Mouse (Mus musculus) hindbrain, embryonic 14.5 days (tissue): ENCODE data around the gene Rabep2. TPM values are rescaled to one million over a fixed set of nuclear protein-coding genes. Genes with fewer than 3 reads are reported as not detected.

ENCODE experiments used
- ATAC-seq: fragments of 200-750 bp; cut with Nextera tagmentation; 2 replicates; pipeline ENCODE4 v1.8.0; 2017; ENCODE audit warnings: moderate number of reproducible peaks, mild to moderate bottlenecking, moderate TSS enrichment, moderate library complexity; ENCODE audit not compliant: low FRiP score
- DNase-seq: peaks from one replicate; pipeline ENCODE4 v3.0.0-alpha.2; 2015; ENCODE audit warnings: low spot score
- H3K27ac ChIP-seq: fragments of 300-500 bp; sonication (generic); 2 replicates; pipeline ENCODE4 v1.5.1; 2014; ENCODE audit warnings: mild to moderate bottlenecking, moderate library complexity
- H3K27me3 ChIP-seq: fragments of 300-500 bp; sonication (generic); 2 replicates; pipeline ENCODE4 v1.6.1; 2014; ENCODE audit warnings: mild to moderate bottlenecking, low read length, mixed read lengths; ENCODE audit not compliant: control insufficient read depth, insufficient read depth
- H3K36me3 ChIP-seq: fragments of 300-500 bp; sonication (generic); replicated peaks from 2 replicates; pipeline ENCODE4 v1.6.1; 2014; ENCODE audit not compliant: control insufficient read depth, insufficient read depth
- H3K4me1 ChIP-seq: fragments of 300-500 bp; sonication (generic); replicated peaks from 2 replicates; pipeline ENCODE4 v1.6.1; 2014; ENCODE audit warnings: antibody characterized with exemption, low read length, mixed read lengths; ENCODE audit not compliant: control insufficient read depth, insufficient read depth
- H3K4me2 ChIP-seq: fragments of 300-500 bp; sonication (generic); replicated peaks from 2 replicates; pipeline ENCODE4 v1.6.1; 2014; ENCODE audit warnings: mild to moderate bottlenecking, moderate library complexity
- H3K4me3 ChIP-seq: fragments of 300-500 bp; sonication (generic); replicated peaks from 2 replicates; pipeline ENCODE4 v1.5.1; 2014; ENCODE audit warnings: mild to moderate bottlenecking, low read length
- H3K9ac ChIP-seq: fragments of 300-500 bp; sonication (generic); 2 replicates; pipeline ENCODE4 v1.6.1; 2014
- H3K9me3 ChIP-seq: fragments of 300-500 bp; sonication (generic); 2 replicates; pipeline ENCODE4 v1.6.1; 2016; ENCODE audit warnings: low read length; ENCODE audit not compliant: control insufficient read depth
- WGBS: fragments of 180-500 bp; shearing (Covaris S2); extraction: QIAGEN DNeasy Blood & Tissue Kit; methylation state at CpG from one replicate; pipeline ENCODE4 v1.1.7; 2014; 5-methylcytosine and 5-hydroxymethylcytosine counted together
- polyA plus RNA-seq: library from polyadenylated mRNA; unstranded; fragments of >200 nt; fragmentation: Nextera tagmentation; extraction: Ambion mirVana; gene quantifications from 2 replicates; pipeline ENCODE4 v1.2.1, GENCODE M21; 2014

Gene Rabep2
- polyA plus RNA-seq, 1 experiment from 2014 or later = 20.2 TPM

DNA sequence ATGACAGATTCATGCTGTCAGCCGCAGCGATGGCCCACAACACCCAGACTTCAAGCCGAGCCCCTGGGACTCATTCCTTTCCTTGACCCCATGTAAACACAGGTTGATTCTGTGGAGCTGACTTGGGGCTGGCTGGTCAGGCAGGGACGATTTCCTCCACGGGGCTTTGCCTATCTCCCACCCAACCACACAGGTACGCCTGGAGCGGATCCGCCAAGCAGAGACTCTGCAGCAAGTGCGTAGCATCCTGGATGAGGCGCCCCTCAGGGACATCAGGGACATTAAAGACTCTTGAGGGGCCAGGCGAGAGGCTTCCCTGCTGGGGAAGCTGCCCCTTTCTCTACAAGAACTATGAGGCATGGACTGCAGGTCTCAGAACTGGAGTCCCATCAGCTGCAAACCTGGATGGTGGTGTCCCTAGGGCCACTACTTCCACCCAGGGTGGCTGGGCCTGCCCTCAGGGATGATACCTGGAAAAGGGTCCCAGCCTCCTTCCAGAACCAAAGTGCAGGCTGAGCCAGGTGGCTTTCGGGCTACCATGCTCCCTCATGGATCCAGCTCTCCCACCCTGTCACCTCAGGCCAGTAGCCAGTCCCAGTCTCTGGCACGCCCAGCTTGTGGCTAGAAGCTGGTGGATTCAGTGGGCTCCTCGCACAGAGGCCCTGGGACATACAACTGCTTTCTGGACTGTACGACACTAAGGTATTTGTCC, 16.7 kb downstream of the Rabep2 start:
- Histone ChIP-seq H3K27ac (no peak overlapping the region), H3K4me2 (no peak overlapping the region), H3K36me3 (peaks cover 68% of the 10 kb centered on the region), H3K9ac (no peak overlapping the region), H3K4me3 (no peak overlapping the region), H3K27me3 (no peaks in the 10 kb centered on the region), H3K9me3 (no peaks in the 10 kb centered on the region), H3K4me1 (no peaks in the 10 kb centered on the region)
- WGBS = 88% methylated on average over 15 of the region's 15 CpGs
- DNase-seq (no peak), ATAC-seq (no peak)

DNA sequence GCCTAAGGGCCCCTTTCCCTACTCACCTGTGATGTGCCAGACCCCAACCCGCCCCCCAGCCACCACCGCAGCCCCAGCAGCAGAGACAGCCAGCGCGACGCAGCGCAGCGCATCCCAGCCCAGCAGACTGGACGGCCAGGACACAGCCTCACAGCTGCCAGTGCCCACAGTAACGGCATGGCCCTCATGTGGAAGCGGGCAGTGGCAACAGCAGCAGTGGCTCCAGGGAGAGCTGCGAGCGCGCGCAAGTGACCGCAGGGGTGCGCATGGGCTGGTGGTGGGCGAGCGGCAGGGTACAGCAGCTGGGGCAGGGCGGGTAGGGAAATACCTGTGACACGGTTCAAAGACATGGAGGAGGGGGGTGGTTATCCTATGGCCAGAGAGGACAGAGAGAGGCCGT, 17.7 kb downstream of the Rabep2 start:
- WGBS = 91% methylated on average over 19 of the region's 21 CpGs
- no peak for ATAC-seq
- no peaks in the 10 kb centered on the region for H3K27me3 ChIP-seq

DNA sequence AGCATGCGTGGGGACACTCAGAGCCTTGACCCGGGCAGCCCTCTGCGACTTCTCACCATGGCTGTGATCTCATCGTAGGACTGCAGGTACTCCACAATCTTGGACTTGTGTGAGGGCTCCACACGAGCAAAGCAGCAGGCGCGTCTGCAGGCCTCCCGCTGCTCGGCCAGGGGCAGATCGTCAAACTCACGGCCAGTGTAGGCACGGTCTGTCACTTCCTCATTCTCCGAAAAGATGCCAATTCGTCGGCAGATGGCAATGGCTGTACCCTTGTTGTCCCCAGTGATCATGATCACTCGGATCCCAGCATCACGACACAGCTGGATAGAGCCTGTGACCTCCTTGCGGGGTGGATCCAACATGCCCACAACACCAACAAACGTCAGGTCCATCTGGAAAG, 19.9 kb downstream of the Rabep2 start:
- Histone ChIP-seq H3K4me2 (no peak overlapping the region), H3K27me3 (no peaks in the 10 kb centered on the region), H3K4me1 (no peaks in the 10 kb centered on the region), H3K9ac (no peak overlapping the region), H3K36me3 (peaks cover 46% of the 10 kb centered on the region), H3K4me3 (no peak overlapping the region), H3K27ac (no peak overlapping the region), H3K9me3 (no peaks in the 10 kb centered on the region)
- DNase-seq (no peak), ATAC-seq (no peak)
- WGBS = 91% methylated on average over 19 of the region's 19 CpGs

More for the DNA sequence above, 17.7 kb downstream of the Rabep2 start:
- no peak for DNase-seq
- Histone ChIP-seq H3K9me3 (no peaks in the 10 kb centered on the region), H3K9ac (no peak overlapping the region), H3K4me3 (no peak overlapping the region), H3K4me2 (no peak overlapping the region), H3K36me3 (peaks cover 64% of the 10 kb centered on the region), H3K27ac (no peak overlapping the region), H3K4me1 (no peaks in the 10 kb centered on the region)

DNA sequence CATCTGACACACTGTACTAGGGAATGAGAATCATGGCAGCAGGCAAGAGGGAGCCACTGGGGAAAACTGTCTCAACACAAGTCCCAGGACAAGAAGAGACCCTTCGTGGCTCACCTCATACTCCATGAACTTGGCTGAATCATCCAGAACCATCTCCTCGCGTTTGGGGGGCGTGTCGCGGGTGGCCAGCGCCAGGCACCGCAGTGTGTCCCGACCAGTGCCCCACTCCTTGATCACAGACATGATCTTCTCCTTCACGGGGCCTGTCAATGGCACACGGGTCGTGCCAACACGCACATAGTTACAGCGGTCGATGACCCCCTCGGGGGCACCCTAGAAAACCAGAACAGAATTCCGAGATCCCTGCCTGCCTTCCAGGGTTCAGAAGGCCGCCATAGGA, 21.4 kb downstream of the Rabep2 start:
- H3K9ac ChIP-seq = no peak overlapping the region
- H3K4me3 ChIP-seq = no peak overlapping the region
- H3K27me3 ChIP-seq = no peaks in the 10 kb centered on the region
- DNase-seq (no peak), ATAC-seq (no peak)
- no peak overlapping the region for H3K4me2 ChIP-seq
- no peaks in the 10 kb centered on the region for H3K4me1 ChIP-seq
- peaks cover 35% of the 10 kb centered on the region for H3K36me3 ChIP-seq
- WGBS = 94% methylated on average over 18 of the region's 18 CpGs
- no peaks in the 10 kb centered on the region for H3K9me3 ChIP-seq
- no peak overlapping the region for H3K27ac ChIP-seq

DNA sequence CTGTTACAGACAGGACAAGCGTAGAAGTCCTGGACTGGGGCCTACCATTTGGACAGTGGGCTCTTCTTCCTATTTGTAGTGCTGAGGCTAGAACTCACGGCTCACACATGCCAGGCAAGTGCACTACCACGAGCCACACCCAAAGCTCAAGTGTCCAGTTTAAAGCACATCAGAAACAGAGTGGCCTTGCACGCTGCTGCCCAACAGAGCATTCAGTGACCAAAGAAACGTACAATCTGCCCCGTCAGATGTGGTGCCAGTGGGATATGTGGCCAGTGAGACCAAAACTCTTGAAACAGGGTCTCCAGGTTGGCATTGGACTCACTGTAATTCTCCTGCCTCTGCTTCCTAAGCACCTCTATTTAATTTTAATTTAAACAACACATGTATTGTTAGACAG, 22.1 kb downstream of the Rabep2 start:
- 91% methylated on average over 6 of the region's 6 CpGs for WGBS
- Histone ChIP-seq H3K27ac (no peak overlapping the region), H3K9ac (no peak overlapping the region), H3K27me3 (no peaks in the 10 kb centered on the region), H3K36me3 (peaks cover 28% of the 10 kb centered on the region), H3K4me1 (no peaks in the 10 kb centered on the region), H3K4me3 (no peak overlapping the region), H3K9me3 (no peaks in the 10 kb centered on the region), H3K4me2 (no peak overlapping the region)
- DNase-seq (no peak), ATAC-seq (no peak)

DNA sequence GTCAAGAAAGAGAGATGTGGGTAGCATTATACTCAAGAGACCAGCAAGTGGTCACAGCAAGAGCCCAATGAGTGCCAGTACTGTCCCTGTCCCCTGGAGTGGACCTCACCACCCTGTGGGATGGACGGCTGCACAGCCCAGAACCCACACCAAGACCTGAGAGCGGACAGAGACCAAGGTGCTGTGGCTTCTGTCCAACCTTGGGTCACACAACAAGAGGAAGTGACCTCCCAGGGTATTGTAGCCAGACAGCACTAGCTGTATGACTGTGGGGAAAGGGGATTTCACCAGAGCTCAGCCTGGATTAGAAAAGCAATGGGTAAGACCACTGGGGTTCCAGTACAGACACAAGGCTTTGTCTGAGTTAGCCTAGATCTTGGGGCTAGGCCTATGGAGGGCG, 23.7 kb downstream of the Rabep2 start:
- Histone ChIP-seq H3K4me1 (no peaks in the 10 kb centered on the region), H3K9ac (no peak overlapping the region), H3K9me3 (no peaks in the 10 kb centered on the region), H3K36me3 (peaks cover 13% of the 10 kb centered on the region; the same call in 1 of the 2 replicates), H3K27me3 (no peaks in the 10 kb centered on the region), H3K4me2 (no peak overlapping the region), H3K27ac (no peak overlapping the region), H3K4me3 (no peak overlapping the region)
- DNase-seq (no peak), ATAC-seq (no peak)
- WGBS = 94% methylated on average over 3 of the region's 3 CpGs

DNA sequence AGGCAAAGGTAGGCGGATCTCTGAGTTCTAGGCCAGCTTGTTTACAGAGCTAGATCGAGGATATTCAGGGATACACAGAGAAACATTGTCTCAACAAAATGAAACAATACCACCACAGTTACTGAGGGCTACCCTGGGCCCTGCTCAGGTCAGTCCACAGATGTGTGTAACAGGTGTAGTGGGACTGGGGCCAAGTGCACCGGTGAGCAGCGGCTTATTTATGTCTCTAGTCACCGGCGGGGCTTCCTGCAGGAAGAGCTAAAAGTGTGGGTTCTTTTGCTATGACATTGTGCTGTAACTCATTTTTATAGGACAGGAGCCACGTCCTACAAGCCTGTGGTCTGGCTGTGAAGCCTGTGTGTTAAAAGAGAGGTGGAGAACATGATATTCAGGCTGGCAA, 25.3 kb downstream of the Rabep2 start:
- ATAC-seq (no peak), DNase-seq (no peak)
- no peak overlapping the region for H3K27ac ChIP-seq
- no peaks in the 10 kb centered on the region for H3K36me3 ChIP-seq
- no peaks in the 10 kb centered on the region for H3K9me3 ChIP-seq
- no peaks in the 10 kb centered on the region for H3K4me1 ChIP-seq
- no peak overlapping the region for H3K9ac ChIP-seq
- 72% methylated on average over 7 of the region's 7 CpGs for WGBS
- no peaks in the 10 kb centered on the region for H3K27me3 ChIP-seq
- H3K4me3 ChIP-seq = no peak overlapping the region
- H3K4me2 ChIP-seq = no peak overlapping the region

DNA sequence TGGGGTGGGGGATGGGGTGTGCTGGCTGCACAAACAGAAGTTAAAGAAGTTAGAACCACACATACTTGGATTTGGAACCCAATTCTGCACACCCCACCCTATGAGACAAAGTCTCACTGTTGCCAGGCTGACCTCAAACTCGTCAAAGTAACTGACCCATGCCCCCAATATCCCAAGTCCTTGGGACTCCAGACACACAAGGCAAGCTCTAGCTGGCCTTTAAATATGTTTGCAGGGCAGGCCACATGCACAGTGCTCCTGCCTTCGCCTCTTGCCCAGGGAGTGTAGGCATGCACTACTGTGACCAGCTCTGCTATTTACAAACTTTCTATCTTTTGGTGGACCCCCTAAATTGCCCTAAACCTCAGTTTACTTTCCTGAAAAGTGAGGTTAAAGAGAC, 26.7 kb downstream of the Rabep2 start:
- Histone ChIP-seq H3K4me1 (no peaks in the 10 kb centered on the region), H3K27me3 (no peaks in the 10 kb centered on the region), H3K4me3 (no peak overlapping the region), H3K36me3 (no peaks in the 10 kb centered on the region), H3K9me3 (no peaks in the 10 kb centered on the region), H3K9ac (no peak overlapping the region), H3K27ac (no peak overlapping the region), H3K4me2 (no peak overlapping the region)
- no peak for ATAC-seq
- WGBS = 84% methylated on average over 2 of the region's 2 CpGs
- DNase-seq = no peak

DNA sequence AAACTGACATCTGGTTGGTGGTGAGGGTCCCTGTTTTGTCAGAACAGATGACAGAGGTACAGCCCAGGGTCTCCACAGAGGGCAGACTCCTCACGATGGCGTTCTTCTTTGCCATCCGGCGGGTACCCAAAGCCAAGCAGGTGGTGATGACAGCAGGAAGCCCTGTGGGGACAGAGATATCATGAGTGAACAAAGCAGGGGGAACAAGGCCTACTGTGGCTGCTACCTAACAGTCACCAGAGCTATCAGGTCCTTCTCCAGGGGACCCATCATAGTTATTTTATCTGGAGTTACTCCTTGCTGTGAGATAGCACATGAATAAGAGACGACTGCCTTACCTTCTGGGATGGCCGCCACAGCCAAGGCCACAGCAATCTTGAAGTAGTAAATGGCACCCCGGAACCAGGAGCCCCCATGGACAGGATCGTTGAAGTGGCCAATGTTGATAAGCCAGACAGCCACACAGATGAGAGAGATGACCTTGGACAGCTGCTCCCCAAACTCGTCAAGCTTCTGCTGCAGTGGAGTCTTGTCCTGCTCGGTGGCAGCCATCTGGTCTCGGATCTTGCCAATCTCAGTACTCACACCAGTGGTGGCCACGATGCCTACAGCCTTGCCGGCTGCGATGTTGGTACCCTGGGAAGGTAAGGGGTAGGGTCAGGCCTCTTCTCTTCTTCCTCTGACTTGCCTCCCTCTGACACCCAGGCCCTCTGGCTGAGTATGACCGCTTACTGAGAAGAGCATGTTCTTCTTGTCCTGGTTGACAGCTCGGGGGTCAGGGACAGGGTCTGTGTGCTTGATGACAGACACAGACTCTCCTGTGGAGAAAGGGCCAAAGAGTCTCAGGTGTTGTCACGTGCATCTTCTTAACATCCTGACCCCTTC, 28.1 kb downstream of the Rabep2 start:
- ATAC-seq (no peak), DNase-seq (no peak)
- 88% methylated on average over 17 of the region's 17 CpGs for WGBS
- no peaks in the 10 kb centered on the region for H3K9me3 ChIP-seq
- H3K4me3 ChIP-seq = no peak overlapping the region
- H3K9ac ChIP-seq = no peak overlapping the region
- H3K4me1 ChIP-seq = no peaks in the 10 kb centered on the region
- no peaks in the 10 kb centered on the region for H3K36me3 ChIP-seq
- H3K4me2 ChIP-seq = no peak overlapping the region
- H3K27ac ChIP-seq = no peak overlapping the region
- H3K27me3 ChIP-seq = no peaks in the 10 kb centered on the region
